Mouse (Mus musculus): ENCODE measurements at regions not wholly inside any gene's neighbourhood (a gene's known extent, or its start where the extent isn't known, plus 50 kb on each side); places are given as distances from the start of the nearest gene placed in this dataset.

DNA sequence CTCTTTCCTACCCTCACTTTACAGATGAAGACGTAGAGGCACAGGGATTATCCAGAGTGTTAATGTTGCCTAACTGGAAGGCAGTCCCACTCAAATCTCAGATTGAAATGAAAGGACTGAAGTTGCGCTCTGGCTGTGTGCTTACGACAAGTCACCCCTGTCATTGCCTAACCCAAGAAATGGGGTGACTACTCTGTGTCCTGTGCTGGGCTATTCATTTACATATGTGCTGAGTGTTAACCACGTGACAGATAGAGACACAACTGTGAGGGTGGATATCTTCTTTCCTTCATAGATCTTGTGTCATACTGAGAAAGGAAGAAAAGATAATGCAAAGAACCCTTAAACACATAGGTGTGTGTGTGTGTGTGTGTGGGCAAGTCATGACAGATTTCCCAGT is 120.7 kb upstream of the Zc3h12c start:
- no peak for DNase-seq

DNA sequence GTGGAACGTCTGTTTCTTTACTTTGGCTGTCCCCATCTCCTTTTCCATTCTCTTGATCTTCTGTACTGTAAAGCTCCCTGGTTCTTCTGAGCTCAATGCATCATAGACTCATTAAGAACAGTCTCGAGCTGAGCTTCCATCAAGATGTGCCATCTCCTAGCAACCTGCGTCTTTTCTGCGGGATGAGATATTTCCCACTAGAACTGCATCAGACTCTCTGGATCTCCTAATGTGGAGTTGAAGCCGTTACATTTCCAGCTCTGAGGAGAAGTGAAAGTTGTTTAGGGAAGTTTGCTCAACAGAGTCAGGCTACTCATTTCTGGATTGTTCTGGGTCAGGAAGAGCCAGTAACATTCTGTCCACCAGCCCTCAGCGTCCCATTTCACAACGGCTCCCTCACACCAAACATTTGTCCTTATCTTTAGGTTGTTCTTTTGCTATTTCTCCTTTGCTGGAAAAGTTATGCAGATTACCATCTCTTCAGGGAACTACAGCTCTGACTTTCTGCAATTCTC is 119.4 kb upstream of the Zc3h12c start:
- no peak for DNase-seq

DNA sequence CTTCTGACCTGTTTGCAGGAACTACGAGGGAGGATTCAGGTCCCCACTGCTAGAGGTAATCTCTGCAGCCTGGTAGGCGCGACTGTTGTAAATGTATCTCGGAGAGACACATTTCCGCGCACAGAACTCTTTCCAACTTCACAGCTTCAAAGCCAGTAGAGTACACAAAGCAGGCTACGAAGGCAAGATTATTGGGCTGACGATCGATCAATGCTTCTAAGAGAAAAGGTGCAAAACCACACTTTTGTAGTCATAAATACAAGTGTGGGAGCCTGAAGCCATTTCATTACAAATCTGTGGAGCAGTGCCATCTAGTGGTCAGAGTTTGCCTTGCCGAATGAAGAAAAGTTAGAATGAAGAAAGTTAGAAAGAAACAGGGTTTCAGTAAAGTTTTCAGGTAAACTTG is 118.9 kb upstream of the Zc3h12c start:
- DNase-seq, result peak; percentile 80

DNA sequence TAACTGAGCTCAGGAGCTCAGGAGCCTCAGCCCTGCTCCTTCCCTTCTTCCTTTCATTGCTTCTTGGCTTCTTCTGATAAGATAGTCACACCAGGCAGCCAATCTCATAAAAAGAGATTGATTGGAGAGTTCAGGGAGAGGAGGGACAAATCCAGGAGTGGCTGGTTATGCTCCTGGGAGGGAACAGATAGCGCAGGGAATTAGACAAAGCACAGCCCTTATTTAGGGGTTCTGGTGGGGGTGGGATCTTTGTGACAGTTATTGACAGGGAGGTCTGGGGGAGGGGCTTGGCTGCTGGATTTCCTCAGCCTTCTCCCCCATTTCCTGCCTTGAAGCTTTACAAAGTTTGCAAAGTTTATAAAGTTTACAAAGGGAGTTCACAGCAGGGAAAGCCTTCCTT is 117.7 kb upstream of the Zc3h12c start:
- DNase-seq, result peak; percentile 23

DNA sequence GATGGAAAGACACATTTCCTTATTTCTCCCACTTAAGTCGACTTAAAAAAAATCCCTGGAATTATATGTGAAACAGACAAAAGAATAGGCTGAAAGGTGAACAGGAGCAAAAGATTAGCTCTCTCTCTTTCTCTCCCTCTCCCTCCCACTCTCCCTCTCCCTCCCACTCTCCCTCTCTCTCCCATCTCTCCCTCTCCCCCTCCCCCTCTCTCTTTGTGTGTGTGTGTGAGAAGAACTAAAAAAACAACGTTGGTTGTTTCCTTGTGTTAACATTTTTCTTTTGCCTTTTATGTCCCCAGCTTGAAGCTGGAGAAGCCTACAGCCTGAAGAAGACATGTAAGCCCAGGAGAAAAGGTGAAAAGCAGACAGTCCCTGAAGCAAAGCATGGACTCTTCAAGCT is 115.2 kb upstream of the Zc3h12c start:
- no peak for DNase-seq

DNA sequence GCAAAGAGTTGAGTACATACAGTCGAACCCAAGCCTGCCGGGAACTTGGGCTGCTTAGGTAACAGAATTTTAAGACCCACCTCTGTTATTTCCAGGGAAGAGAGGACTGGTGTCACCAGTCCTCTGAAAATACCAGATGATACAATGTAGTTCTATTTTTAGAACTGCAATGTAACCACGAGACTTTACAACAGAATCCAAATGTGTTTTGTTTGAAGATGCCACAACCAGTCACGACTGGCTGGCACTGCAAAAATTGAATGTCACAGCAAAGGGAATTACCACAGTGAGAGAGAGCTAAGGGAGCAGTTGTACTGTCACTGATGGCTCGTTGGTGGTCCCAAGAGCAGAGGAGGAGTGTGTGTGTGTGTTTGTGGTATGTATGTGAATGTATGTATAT is 112.6 kb upstream of the Zc3h12c start:
- DNase-seq, result no peak

DNA sequence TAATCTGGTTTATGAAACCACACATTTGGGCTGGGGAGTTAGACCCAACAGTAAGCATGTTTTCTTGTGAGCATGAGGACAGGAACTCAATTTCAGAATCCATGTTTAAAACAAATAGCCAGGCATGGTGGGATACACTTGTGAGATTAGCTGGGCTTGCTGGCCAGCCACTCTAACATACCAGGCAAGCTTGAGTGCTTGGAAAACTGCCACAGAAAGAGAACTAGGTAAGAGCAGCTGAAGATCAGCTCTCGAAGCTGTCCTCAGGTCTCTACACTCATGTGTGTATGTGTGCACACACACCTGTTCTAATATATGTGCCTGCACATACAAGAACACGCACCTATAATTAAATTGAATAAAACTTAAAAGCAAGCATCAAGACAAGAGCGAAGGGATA is 112.2 kb upstream of the Zc3h12c start:
- DNase-seq, result no peak

DNA sequence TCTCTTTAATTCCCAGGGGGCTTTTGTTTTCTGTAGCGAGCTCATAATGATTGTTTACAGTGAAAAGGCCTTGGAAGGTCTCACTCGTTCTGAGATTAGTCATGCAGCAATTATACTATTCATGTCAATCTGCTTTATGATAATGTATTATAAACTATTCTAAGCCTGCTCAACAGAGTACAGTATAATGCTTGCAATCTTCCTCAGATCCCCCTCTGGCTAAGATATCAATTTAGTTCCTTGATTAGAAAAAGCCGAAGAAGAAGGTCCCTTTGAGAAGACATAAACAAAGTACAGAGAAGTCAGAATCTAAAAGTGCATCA is 110.3 kb upstream of the Zc3h12c start:
- DNase-seq, result no peak

DNA sequence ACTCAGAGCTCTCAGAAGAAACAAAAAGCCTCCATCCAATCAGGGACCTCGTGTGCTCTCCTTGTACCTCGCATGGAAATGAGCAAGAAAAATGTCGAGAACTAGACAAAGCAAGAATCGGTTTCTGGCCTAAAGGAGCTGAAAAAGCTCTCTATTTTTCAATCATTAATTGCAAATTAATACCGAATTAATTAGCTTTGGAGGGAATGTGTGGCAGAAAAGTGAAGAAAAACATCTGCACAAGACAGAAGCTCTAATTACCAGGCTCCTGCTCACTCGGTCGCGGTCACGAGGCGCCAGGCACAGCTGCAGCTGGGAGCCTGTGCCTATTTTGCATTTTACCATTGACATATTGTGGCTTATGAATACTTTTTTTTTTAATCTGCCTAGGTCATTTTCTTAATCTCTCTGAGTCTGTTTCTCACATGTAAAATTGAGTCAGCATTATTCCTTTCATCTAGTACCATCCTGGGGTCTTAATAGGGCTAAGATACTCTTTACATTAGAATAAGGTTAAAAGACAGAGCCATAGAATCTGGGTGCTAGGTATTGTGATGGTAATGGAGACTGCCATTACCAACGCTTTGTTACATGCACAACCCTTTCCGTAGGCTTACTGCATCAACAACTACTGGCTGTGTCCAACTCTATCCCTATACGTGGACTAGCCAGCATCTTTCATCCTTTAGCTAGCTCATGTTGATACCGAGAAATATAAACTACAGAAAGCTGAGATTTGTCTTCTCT is 109.8 kb upstream of the Zc3h12c start:
- DNase-seq, result peak; percentile 51

DNA sequence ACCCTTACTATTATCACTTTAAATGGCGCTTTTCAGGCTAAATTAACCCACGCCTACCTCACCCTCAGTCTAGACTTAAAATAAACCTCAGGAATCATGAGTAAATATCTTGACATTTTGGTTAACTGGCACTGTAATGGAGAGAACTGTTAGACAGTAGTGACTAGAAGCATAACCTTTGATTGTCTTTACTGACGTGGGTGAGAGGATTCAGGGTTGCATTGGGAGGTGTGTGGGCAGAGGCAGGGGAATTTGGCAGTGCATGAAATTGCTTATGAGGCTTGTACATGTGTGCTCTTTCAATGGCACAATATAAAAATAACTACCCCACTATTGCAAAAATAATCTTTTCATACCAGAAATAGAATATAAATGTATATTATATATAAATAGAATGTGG is 105.6 kb upstream of the Zc3h12c start:
- no peak for DNase-seq

DNA sequence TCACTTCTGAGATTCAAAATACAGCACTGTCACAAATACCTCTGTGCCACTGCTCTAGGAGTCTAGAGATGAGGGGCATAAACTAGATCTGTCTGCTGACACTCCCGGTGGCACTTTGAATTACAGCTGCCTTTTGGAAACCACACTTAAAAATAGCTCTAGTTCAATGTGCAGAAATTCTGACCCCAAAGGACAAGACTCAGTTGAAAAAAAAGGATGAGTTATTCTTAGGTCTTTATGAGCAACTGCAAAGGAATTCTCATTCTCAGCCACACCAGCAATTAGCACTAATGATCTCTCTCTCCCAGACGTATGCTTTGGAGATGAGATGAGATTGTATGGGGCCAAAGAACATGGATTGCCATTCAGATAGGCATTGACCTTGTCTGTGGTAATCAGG is 104.3 kb upstream of the Zc3h12c start:
- DNase-seq, result no peak

DNA sequence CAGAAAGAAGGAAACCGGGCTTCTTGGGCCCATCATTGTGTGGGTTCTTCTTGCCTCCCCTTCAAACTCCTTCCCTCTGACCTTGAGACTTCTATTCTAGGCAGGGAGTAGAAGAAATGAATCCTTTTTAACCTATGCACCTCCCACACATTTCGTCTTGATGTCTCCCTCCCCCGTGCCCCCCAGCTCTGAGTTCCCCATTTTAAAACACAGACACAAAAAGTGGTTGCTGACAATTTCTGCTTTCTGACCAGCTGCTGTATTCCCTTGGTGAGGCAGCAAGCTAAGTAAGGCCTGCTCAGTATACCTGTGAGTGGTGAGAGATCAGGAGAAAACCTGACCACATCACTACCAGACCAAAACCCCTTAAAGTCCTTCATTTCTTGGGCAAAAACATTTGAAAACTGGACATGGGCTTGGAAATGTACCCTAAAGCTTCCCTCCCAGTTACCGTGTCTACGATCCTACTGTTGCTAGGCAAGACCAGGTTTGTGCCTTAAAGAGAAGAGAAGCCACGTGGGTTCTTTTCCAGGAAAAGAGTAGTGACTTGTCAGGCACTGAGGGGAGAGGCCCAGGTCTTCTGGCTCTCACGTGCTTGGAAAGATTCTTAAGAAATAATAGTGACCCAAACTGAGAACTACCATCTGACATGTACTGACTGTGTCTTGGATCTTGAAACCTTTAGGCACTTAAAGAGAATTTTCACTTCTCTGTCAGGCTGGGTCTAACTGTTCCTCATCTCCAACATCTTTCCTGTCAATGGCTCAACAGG is 103.2 kb upstream of the Zc3h12c start:
- DNase-seq, result no peak

DNA sequence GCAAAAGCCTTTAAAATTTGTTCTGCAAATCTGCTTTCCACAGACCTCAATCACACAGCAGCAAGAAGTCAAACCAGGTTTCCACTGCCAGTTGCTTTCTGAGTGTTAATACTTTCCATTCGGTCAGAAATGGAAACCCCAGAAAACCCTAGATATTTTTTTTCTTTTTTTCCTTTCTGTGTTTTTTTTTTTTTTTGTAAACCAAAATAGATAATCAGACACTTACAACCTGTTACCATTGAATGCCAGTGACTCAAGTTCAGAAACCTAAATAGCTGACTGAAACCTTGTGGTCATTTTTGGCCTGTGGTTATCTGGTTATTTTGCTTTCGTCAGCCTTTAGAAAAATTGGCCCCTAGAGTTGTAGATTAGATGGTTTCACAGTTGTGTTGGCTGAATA is 93.2 kb upstream of the Zc3h12c start:
- DNase-seq, result no peak

DNA sequence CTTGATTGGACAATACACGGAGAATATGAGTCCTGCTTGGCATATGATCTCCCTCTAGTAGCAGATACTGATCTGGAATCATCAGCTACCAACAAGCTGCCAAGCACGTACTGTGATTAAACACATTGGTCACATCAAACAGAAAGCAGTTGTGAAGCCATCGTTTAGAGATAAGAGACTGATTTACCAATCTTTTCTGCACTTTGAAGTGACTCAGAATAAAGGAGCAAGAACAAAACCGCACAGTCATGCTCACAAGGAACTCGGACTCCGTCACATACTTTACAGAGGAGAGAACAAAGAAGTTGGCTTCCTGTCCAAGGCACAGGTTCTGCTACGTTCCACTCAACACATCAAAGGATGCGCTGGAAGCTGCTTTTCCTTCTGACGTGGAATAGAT is 91.1 kb upstream of the Zc3h12c start:
- no peak for DNase-seq

DNA sequence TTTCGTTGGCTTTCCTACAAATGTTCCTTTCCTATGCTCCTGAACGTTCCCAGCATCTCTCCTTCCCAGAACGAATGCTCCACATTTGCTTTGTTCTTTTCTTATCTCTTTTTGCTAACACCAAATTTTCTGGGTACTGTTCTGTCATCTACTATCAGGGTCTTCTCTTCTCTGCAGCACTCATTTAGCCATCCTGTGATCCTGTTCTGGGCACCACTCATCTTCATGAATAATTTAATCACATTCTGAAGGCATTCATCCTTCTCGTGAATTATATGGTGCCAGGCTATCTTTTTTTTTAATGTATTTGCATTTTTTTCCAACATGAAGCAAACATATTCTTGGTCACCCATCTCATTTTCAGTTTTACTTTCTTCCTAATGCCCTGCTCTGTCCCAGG is 87.3 kb upstream of the Zc3h12c start:
- no peak for DNase-seq

DNA sequence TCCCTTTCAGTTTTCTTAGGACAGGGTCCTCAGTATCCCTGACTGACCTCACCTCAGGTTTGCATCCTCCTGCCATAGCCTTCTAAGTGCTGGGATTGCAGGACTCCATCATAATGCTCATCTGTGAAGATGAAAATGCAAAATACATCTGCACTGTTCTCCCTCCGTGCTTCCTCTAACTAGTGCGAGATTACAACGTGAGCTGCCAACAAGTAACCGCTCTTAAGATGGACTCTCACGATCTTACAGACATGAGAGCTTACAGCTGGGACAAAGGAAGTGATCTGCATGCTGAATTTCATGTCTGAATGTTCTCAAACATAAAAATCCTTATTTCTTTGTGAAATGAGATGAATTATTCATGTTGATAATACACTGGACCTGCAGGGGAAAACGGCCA is 86.1 kb upstream of the Zc3h12c start:
- no peak for DNase-seq

DNA sequence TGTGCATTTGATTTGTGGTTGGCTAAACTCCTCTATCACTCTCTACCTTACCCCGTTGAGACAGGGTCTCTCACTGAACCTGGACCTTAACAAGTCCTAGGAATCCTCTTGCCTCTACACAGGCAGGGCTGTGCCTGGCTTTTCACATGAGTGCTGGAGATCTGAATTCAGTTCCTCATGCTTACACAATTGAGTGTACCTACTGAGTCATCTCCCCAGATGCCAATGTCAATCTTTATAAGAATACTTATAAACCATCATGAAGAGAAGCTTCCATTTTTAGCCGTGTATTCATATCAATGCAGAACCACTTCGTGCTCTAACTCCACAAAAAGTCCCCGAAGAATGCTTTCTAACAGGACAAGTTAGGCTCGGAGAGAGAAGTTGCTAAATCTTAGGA is 83.1 kb upstream of the Zc3h12c start:
- no peak for DNase-seq

DNA sequence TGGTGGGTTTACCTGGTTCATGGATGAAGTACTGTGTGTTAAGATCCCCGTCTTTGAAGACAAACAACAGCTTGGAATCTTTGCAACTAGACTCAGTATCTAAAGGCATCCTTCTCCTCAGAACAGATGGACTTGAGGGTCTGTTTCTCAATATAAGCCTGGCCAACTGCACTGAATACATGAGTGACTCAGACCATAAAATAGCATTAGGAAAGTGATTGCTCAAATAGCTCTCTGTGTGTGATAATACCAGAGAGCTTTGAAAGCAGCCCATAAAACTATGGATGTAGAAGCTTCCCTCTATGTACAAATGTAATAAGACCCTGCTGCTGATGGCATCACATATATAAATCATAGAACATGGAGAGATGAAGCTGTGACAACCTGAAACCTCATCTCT is 78.3 kb upstream of the Zc3h12c start:
- no peak for DNase-seq

DNA sequence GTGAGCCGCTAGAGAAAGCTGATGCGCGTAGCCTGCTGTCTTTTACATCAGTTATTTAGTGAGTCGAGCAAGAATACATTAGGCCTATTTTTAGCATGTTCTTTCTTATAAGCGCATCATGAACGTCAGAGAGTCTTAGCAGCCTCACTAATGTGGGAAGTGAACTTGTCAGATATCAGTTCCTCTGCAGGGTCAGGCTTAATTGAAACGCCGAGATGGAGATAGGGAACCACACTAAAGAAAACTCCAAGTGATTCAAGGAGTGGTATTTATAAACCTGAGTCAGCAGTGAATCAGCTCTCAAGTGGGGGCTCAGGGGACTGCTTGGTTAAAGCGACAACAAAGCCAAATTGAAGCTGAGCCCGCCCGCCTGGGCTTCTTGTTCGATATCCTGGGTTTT is 75.7 kb upstream of the Zc3h12c start:
- DNase-seq, result no peak

DNA sequence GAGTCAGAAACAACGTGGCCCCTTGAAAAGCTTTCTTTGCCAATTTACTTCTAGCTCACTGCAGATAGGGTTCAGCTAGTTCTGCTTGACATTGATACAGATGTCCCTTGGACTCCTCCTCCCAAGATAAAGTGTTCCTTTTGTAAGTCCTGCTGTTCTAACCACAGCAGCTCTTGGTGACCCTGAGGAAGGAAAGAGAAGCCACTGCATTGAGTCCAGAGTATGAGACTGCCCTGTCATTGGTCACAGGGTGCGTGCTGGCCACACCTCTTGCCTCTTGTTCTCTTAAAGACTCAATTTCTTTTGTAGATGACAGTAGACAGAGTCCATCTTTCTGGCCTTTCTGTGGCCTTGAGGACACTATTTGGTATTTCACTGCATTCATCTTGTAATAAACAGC is 74.7 kb upstream of the Zc3h12c start:
- no peak for DNase-seq

DNA sequence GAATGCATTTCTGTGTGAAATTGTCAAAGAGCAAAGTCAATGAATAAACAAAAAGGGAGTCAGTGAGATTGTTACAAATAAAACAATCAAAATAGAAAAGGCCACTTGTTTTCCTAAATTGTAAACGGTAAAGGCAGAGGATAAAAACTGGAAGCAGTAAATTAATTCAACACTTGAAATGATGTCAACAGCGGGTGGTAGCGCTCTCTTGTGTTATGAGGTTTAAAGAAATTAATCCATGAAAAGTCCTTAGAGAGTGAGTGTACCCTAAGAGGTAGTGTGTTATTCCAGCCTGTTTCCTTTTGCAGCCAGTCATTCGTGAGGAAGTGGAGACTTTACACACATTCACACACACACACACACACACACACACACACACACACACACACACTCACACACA is 73.2 kb upstream of the Zc3h12c start:
- no peak for DNase-seq

DNA sequence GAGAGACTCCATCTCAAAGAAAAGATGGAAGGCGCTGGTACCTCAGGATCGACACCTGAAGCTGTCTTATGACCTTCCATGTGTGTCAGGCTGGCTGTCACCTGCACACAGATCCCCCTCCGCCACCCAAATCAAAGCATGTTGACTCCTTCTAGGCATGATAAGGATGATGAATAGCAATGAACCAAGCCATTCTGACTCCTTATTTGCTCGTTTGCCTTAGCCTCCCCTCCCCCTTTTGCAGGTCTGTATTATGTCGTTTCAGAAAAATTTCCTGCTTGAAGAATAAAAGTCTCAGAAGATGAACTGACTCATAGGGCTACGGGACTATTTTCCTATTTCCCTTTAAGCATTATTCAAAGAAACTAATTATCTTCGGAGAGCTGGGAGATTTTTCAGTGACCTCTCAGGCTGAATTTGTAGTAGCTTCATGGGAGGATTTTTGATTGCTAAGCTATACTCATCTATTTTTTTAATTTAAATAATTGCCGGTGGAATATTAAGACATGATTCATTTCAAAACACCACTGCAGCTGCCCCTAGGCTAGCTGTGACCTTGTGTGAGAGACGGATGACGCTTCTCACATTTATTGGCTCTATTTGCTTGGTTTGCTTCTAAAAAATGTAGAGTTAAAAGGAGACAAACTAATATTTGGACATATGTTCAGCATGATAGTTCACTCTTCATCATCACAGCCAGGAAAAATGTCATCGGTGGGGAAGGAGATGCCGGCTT is 72.4 kb upstream of the Zc3h12c start:
- no peak for DNase-seq

DNA sequence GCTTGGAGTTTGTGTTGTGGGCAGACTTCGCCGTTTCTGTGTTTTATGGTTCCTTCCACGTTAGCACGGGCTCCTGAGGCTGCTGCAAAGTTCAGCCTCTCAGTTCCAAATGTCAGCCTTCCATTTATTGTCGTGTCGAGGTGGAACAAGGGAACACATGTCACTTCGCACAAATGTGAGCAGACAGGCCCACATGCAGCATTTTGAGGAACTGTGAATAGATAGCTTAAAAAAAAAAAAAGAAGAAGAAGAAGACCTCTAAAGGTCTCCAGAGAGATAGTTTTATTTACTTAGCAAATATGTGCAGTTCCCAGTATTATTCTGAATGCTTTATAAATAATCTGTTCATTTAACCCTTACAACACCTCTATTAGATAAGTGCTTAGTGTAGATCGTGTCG is 66.4 kb upstream of the Zc3h12c start:
- no peak for DNase-seq

DNA sequence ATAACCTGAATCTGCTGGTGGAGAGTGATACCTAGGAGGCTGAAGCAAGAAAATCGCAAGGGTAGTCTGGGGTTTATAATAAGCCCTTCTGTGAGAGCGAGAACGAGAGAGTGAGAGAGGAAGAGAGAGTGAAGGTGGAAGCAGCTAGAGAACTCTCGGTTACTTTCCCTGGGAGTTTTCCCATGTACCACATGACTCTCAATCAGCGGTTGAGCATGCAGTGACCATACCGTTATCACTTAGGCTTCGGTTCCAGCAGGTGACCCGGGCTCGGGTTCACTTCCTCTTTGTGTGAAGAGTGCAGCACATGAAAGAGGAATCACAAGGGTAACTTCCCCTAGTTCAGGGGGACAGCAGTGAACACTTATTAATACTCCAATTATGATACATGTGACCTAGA is 61.2 kb upstream of the Zc3h12c start:
- no peak for DNase-seq
